Mouse (Mus musculus) lung, postnatal 0 days (tissue): ENCODE measurements around the gene Hivep3. TPM values are rescaled to one million over a fixed set of nuclear protein-coding genes. Genes with fewer than 3 reads are reported as not detected.

Experiments used
- ATAC-seq: fragments of 200-750 bp; cut with Nextera tagmentation; 2 replicates; pipeline ENCODE4 v1.8.0; 2017; ENCODE audit warnings: moderate library complexity
- DNase-seq: peaks from one replicate; pipeline ENCODE4 v3.0.0-alpha.2; 2016; ENCODE audit warnings: low spot score
- H3K27ac ChIP-seq: fragments of 300-500 bp; sonication (generic); 2 replicates; pipeline ENCODE4 v1.5.1; 2014; ENCODE audit warnings: antibody characterized with exemption, mild to moderate bottlenecking, low read length, mixed read lengths
- H3K27me3 ChIP-seq: fragments of 300-500 bp; sonication (generic); replicated peaks from 2 replicates; pipeline ENCODE4 v1.6.1; 2014; ENCODE audit warnings: low read length, mixed read lengths; ENCODE audit not compliant: insufficient read depth
- H3K36me3 ChIP-seq: fragments of 300-500 bp; sonication (generic); 2 replicates; pipeline ENCODE4 v1.6.1; 2014; ENCODE audit warnings: low read length, mixed read lengths; ENCODE audit not compliant: insufficient read depth
- H3K4me1 ChIP-seq: fragments of 300-500 bp; sonication (generic); 2 replicates; pipeline ENCODE4 v1.6.1; 2014; ENCODE audit warnings: antibody characterized with exemption, low read depth, low read length, mixed read lengths; ENCODE audit not compliant: insufficient read depth
- H3K4me2 ChIP-seq: fragments of 300-500 bp; sonication (generic); replicated peaks from 2 replicates; pipeline ENCODE4 v1.6.1; 2014; ENCODE audit warnings: low read depth, mild to moderate bottlenecking, low read length, moderate library complexity, mixed read lengths
- H3K4me3 ChIP-seq: fragments of 300-500 bp; sonication (generic); 2 replicates; pipeline ENCODE4 v1.5.1; 2014; ENCODE audit warnings: low read depth, low read length
- H3K9ac ChIP-seq: fragments of 300-500 bp; sonication (generic); replicated peaks from 2 replicates; pipeline ENCODE4 v1.6.1; 2014; ENCODE audit warnings: low read depth, mild to moderate bottlenecking
- H3K9me3 ChIP-seq: fragments of 300-500 bp; sonication (generic); 2 replicates; pipeline ENCODE4 v1.6.1; 2016; ENCODE audit warnings: low read length, mixed read lengths
- CTCF ChIP-seq: IDR thresholded peaks from 2 replicates; pipeline ENCODE4 v1.5.1; 2016; ENCODE audit warnings: antibody characterized with exemption, mild to moderate bottlenecking
- EP300 ChIP-seq: IDR thresholded peaks from 2 replicates; pipeline ENCODE4 v1.6.1; 2016; ENCODE audit warnings: antibody characterized with exemption, mild to moderate bottlenecking, control low read depth
- WGBS: fragments of 180-500 bp; shearing (Covaris S2); extraction: QIAGEN DNeasy Blood & Tissue Kit; methylation state at CpG from one replicate; pipeline ENCODE4 v1.1.7; 2014; 5-methylcytosine and 5-hydroxymethylcytosine counted together
- polyA plus RNA-seq: library from polyadenylated mRNA; unstranded; fragments of >200 nt; fragmentation: Nextera tagmentation; extraction: Ambion mirVana; gene quantifications from 2 replicates; pipeline ENCODE4 v1.2.1, GENCODE M21; 2015

Gene Hivep3
- polyA plus RNA-seq, 1 experiment from 2014 or later, result 30.7 TPM

DNA sequence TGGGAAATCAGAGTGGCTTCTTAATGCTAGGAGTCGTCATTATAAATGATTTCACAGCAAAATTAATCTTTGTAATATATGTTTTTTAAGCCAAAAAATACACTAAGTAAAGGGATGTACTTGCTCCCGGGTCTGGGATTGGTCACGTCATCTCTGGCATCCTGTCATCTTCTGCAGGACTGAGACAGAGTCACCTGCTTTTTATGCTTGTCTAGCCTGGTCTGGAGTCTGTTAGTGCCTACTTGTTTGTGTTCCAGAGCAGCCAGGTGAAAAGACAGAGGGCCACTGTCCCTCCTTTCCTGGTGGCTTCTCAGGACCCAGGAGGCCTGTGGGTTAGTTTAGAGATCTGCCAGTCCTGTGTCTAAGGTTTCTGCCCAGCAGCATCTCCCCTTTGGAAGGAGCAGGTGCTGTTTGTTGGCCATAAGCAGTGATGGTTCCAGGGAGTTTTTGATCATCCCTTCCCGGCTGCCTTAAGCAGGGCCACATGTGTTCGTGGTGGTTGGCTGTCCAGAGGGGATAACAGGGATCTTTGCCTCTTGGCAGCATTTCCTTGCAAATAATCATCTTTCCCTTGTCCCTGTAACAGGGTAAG is 245.8 kb downstream of the Hivep3 start:
- no peak for TF ChIP-seq EP300
- TF ChIP-seq CTCF, result no peak
- H3K9ac ChIP-seq, result no peak overlapping the region
- 65% methylated on average over 5 of the region's 5 CpGs for WGBS
- ATAC-seq, result no peak
- no peak overlapping the region for H3K27ac ChIP-seq
- H3K4me1 ChIP-seq, result no peaks in the 10 kb centered on the region
- no peak overlapping the region for H3K4me2 ChIP-seq
- H3K4me3 ChIP-seq, result no peak overlapping the region
- no peaks in the 10 kb centered on the region for H3K27me3 ChIP-seq
- H3K36me3 ChIP-seq, result no peaks in the 10 kb centered on the region
- H3K9me3 ChIP-seq, result no peaks in the 10 kb centered on the region
- no peak for DNase-seq

DNA sequence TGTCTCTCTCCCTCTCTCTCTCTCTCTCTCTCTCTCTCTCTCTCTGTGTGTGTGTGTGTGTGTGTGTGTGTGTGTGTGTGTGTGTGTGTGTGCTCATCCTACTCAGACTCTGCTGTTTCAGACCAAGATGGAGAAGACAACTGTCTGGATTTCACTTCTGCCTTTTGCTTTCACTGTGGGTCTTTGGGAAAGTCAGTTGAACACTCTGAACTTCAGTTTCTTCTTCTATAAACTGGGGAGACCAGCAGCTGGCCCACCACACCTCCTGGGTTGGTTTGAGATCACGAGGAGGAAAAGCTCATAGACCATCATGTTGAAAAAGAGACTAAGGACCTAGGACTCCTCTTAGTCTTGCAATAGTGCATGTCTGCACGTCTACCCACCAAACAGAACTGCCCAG is 246.3 kb downstream of the Hivep3 start:
- H3K36me3 ChIP-seq, result no peaks in the 10 kb centered on the region
- no peak for TF ChIP-seq EP300
- H3K27ac ChIP-seq, result no peak overlapping the region
- H3K4me3 ChIP-seq, result no peak overlapping the region
- ATAC-seq, result no peak
- no peaks in the 10 kb centered on the region for H3K9me3 ChIP-seq
- H3K4me2 ChIP-seq, result no peak overlapping the region
- H3K27me3 ChIP-seq, result no peaks in the 10 kb centered on the region
- H3K9ac ChIP-seq, result no peak overlapping the region
- DNase-seq, result no peak
- no peaks in the 10 kb centered on the region for H3K4me1 ChIP-seq
- 68% methylated on average over 2 of the region's 2 CpGs for WGBS

DNA sequence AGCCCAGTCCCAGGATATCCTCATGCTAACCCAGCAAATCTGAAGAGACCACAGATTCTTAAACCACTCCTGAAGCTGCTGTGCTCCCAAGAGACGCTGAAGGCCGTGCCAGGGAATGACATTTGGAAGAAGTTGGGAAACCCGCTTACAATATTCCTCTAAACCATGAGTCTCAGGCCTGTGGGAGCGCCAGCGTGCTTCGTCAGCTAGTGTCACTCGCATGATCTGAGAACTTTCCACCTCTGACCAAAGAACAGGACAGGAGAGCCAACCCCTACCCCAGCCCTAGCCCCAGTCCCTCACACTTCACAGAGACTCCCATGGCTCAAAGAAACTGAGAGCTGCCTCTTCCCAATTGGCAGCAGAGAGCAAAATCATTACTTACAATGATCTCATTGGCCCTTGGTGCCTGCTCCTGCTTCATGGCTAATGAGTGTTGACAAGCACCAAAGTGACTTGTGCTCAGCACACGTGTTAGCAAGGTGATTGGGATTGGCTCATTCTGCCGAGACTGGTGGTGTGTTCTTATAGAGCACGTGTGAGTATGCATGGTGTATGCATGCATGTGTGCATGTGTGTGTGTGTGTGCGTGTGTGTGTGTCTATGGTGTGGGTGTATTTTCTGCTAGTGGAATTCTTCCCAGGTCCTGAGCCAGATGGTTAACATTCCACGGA is 247.6 kb downstream of the Hivep3 start:
- Histone ChIP-seq H3K4me1 (no peaks in the 10 kb centered on the region), H3K9me3 (no peaks in the 10 kb centered on the region), H3K4me3 (no peak overlapping the region), H3K9ac (no peak overlapping the region), H3K27ac (no peak overlapping the region), H3K4me2 (no peak overlapping the region), H3K36me3 (no peaks in the 10 kb centered on the region), H3K27me3 (no peaks in the 10 kb centered on the region)
- peak; percentile 45 for DNase-seq
- no peak; the same call in 1 of the 2 replicates for ATAC-seq
- TF ChIP-seq CTCF (no peak), EP300 (no peak)
- WGBS, result 74% methylated on average over 12 of the region's 12 CpGs

DNA sequence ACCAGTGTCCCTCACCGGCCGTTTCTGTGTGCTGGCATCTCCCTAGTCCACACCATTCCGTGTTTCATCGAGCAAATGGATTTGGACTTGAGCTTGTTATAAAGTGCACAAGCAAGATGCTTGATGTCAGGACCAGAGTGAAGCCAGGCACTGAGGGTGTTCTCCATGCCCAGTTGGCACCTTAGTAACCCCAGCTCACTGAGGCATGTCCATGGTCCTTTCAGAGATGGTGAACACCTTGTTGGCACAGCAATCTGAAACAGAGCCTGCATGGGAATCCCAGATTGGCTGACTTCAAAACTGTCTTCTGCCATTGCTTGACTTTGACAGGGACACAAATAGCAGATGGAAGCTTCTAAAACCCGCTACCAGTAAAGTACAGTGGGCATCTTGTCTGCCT is 252.5 kb downstream of the Hivep3 start:
- Histone ChIP-seq H3K9ac (no peak overlapping the region), H3K27me3 (no peaks in the 10 kb centered on the region), H3K4me1 (no peaks in the 10 kb centered on the region), H3K9me3 (no peaks in the 10 kb centered on the region), H3K4me3 (no peak overlapping the region), H3K36me3 (no peaks in the 10 kb centered on the region), H3K27ac (no peak overlapping the region), H3K4me2 (no peak overlapping the region)
- no peak for DNase-seq
- no peak for TF ChIP-seq EP300
- no peak for TF ChIP-seq CTCF
- 86% methylated on average over 5 of the region's 5 CpGs for WGBS
- ATAC-seq, result no peak

DNA sequence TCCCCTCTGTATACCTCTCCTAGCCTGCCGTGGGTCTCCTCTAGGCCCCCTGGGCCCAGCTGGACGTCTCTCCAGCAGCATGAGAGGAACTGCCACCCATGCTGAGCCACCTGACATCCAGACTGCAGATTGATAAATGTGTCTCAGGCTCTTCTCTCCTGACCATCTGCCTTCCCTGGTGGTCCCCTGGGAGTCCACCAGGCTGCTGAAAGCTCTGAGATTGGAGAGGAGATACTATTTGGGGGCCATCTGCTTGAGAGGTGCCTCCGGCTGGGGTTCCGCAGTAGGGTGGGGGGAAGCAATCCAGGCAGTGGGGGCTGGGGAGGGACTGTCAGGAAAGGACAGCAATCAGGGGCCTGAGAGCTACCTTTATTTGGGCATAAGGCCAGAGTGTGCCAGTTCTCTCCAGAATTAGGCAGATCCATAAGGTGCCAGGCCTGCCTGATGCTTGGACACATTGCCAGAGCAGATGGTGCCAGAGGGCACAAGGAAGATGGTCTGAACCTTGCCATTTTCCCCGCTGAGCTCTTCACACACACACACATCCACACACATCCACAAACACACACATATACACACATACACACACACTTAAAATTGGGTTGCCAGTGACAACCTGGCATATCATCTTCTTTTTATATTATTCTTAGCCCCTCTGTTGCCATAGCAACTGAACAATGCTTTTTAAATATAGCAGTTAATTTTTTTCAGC is 253.2 kb downstream of the Hivep3 start:
- Histone ChIP-seq H3K36me3 (no peaks in the 10 kb centered on the region), H3K4me3 (no peak overlapping the region), H3K9ac (no peak overlapping the region), H3K27ac (no peak overlapping the region), H3K9me3 (no peaks in the 10 kb centered on the region), H3K4me2 (no peak overlapping the region), H3K27me3 (no peaks in the 10 kb centered on the region), H3K4me1 (no peaks in the 10 kb centered on the region; the same call in 1 of the 2 replicates)
- TF ChIP-seq CTCF (no peak), EP300 (no peak)
- ATAC-seq, result no peak
- DNase-seq, result no peak
- WGBS, result 57% methylated on average over 5 of the region's 5 CpGs

DNA sequence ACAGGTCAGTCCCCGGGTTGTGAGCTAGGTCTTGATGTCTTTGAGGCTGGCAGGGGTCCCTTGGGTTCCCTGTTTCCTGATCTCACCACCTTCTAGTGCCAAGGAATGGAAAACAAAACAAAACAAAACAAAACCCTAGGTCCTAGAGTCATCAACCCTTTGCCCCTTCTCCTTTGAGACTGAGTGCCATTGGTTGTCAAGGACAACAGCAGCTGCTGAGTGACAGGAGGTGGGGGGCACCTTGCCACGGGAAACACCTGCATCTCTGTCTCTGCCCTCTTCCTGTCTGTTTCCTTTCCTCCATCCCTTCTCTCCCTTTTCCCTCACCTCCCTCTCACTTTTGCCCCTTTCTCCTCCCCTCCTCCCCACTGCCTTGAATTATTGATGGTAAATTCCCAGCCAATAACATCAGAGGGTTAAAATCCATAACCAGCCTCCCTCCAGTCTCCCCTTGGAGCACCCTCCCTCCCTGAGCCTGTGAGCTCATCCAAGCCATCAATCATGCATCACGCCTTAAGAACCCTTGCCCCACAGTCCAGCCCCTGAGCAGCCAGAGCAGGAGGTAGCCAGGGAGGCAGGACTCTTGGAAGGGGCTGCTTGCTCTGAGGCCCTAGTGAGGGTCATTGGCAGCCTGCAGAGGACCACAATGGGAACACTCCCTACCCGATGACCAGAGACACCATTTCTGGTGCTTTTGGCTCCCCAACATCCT is 253.9 kb downstream of the Hivep3 start:
- H3K4me2 ChIP-seq, result no peak overlapping the region
- no peak for DNase-seq
- no peak for ATAC-seq
- WGBS, result 32% methylated on average over 4 of the region's 4 CpGs
- H3K4me3 ChIP-seq, result no peak overlapping the region
- H3K36me3 ChIP-seq, result no peaks in the 10 kb centered on the region
- H3K4me1 ChIP-seq, result no peaks in the 10 kb centered on the region; the same call in 1 of the 2 replicates
- TF ChIP-seq EP300, result no peak
- no peak for TF ChIP-seq CTCF
- no peak overlapping the region for H3K9ac ChIP-seq
- H3K27me3 ChIP-seq, result no peaks in the 10 kb centered on the region
- no peak overlapping the region for H3K27ac ChIP-seq
- H3K9me3 ChIP-seq, result no peaks in the 10 kb centered on the region
